Mouse (Mus musculus): ENCODE results near the gene Klk6.

Gene Klk6

GRCm38 (mm10) chr7:43824199-43824598, at the start of gene Klk6:
TSS of gene Klk6 (plus strand) at chr7:43824499.
- no peak for DNase-seq (ENCODE audit: low spot score)

GRCm38 (mm10) chr7:43774802-43775201, 49.5 kb upstream of the Klk6 start:
- DNase-seq (ENCODE audit: low spot score) = no peak

- DNase-seq (ENCODE audit: low spot score) = no peak
These were observed 48.8 kb upstream of the Klk6 start for GRCm38 (mm10) chr7:43775311-43776057.

- DNase-seq (ENCODE audit: low spot score) = no peak
These were observed 47.8 kb upstream of the Klk6 start for GRCm38 (mm10) chr7:43776506-43776905.

GRCm38 (mm10) chr7:43777423-43777822, 46.9 kb upstream of the Klk6 start:
- no peak for DNase-seq (ENCODE audit: low spot score)

GRCm38 (mm10) chr7:43778176-43778970, 45.9 kb upstream of the Klk6 start:
- DNase-seq (ENCODE audit: low spot score) = no peak

- no peak for DNase-seq (ENCODE audit: low spot score)
These were observed 44.1 kb upstream of the Klk6 start for GRCm38 (mm10) chr7:43780241-43780640.

- no peak for DNase-seq (ENCODE audit: low spot score)
These were observed 43.6 kb upstream of the Klk6 start, which contains the start of gene Klk10 for GRCm38 (mm10) chr7:43780746-43781145. TSS of gene Klk10 (plus strand) at chr7:43781035.

- no peak for DNase-seq (ENCODE audit: low spot score)
These were observed 42.8 kb upstream of the Klk6 start for GRCm38 (mm10) chr7:43781541-43781940.

GRCm38 (mm10) chr7:43782275-43783265, 41.7 kb upstream of the Klk6 start:
- peak; percentile 73 for DNase-seq (ENCODE audit: low spot score)

GRCm38 (mm10) chr7:43785286-43785685, 39.0 kb upstream of the Klk6 start:
- no peak for DNase-seq (ENCODE audit: low spot score)

GRCm38 (mm10) chr7:43788096-43788495, 36.2 kb upstream of the Klk6 start:
- DNase-seq (ENCODE audit: low spot score) = no peak

- DNase-seq (ENCODE audit: low spot score) = no peak
These were observed 35.0 kb upstream of the Klk6 start for GRCm38 (mm10) chr7:43789295-43789694.

- no peak for DNase-seq (ENCODE audit: low spot score)
These were observed 32.7 kb upstream of the Klk6 start, which contains the start of gene Klk9 for GRCm38 (mm10) chr7:43791591-43791990. TSS of gene Klk9 (plus strand) at chr7:43791891.

- no peak for DNase-seq (ENCODE audit: low spot score)
These were observed 27.9 kb upstream of the Klk6 start for GRCm38 (mm10) chr7:43796355-43796754.

- DNase-seq (ENCODE audit: low spot score) = no peak
These were observed 26.9 kb upstream of the Klk6 start, which contains the start of gene Klk8 for GRCm38 (mm10) chr7:43797333-43797769. TSS of gene Klk8 (plus strand) at chr7:43797577.

- DNase-seq (ENCODE audit: low spot score) = no peak
These were observed 26.3 kb upstream of the Klk6 start for GRCm38 (mm10) chr7:43797844-43798462.

- no peak for DNase-seq (ENCODE audit: low spot score)
These were observed 24.4 kb upstream of the Klk6 start for GRCm38 (mm10) chr7:43799876-43800275.

- no peak for DNase-seq (ENCODE audit: low spot score)
These were observed 13.3 kb upstream of the Klk6 start, which contains the start of gene Klk7 for GRCm38 (mm10) chr7:43810994-43811393. TSS of gene Klk7 (plus strand) at chr7:43811294.

GRCm38 (mm10) chr7:43815211-43815610, 9.1 kb upstream of the Klk6 start:
- DNase-seq (ENCODE audit: low spot score) = no peak

- DNase-seq (ENCODE audit: low spot score) = no peak
These were observed 7.6 kb upstream of the Klk6 start for GRCm38 (mm10) chr7:43816746-43817145.
